Mouse (Mus musculus): ENCODE measurements around the gene Srsf1. TPM values are rescaled to one million over a fixed set of nuclear protein-coding genes. Genes with fewer than 3 reads are reported as not detected.

The Srsf1 gene
- polyA plus RNA-seq, 1 experiment from 2014 or later, result 337 TPM

GRCm38 (mm10) chr11:88067586-88068410, 20.6 kb downstream of the Srsf1 start, which contains the start of gene Vezf1:
Gene Vezf1, plus strand, starts transcription at chr11:88068279.
- peak within 1 kb of the TSS; percentile 100 for H3K27ac ChIP-seq
- WGBS, result 1% methylated on average over 71 of the region's 81 CpGs
- H3K27me3 ChIP-seq (ENCODE audit: insufficient read depth, poor library complexity, severe bottlenecking), result no peaks in the 10 kb centered on the region
- H3K36me3 ChIP-seq, result peaks cover under 1% of the 10 kb centered on the region
- H3K4me1 ChIP-seq (replicated peaks), result peaks cover 45% of the 10 kb centered on the region
- no peaks in the 10 kb centered on the region for H3K9me3 ChIP-seq
- peak within 1 kb of the TSS; percentile 99 for H3K4me3 ChIP-seq
- DNase-seq (ENCODE audit: low spot score), result peak; percentile 85

GRCm38 (mm10) chr11:88068411-88069245, 21.5 kb downstream of the Srsf1 start:
- H3K4me3 ChIP-seq, result peak overlapping the region; percentile 99
- peaks cover 53% of the 10 kb centered on the region for H3K4me1 ChIP-seq (replicated peaks)
- peak; percentile 72 for DNase-seq (ENCODE audit: low spot score)
- peaks cover 9% of the 10 kb centered on the region for H3K36me3 ChIP-seq
- H3K27me3 ChIP-seq (ENCODE audit: insufficient read depth, poor library complexity, severe bottlenecking), result no peaks in the 10 kb centered on the region
- H3K27ac ChIP-seq, result peak overlapping the region; percentile 100
- no peaks in the 10 kb centered on the region for H3K9me3 ChIP-seq
- under 1% methylated on average over 91 of the region's 92 CpGs for WGBS

GRCm38 (mm10) chr11:88069246-88069570, 22.0 kb downstream of the Srsf1 start:
- Histone ChIP-seq H3K4me1 (replicated peaks) (peaks cover 57% of the 10 kb centered on the region), H3K36me3 (peaks cover 15% of the 10 kb centered on the region), H3K27me3 (ENCODE audit: insufficient read depth, poor library complexity, severe bottlenecking) (no peaks in the 10 kb centered on the region), H3K9me3 (no peaks in the 10 kb centered on the region), H3K27ac (peak overlapping the region; percentile 100), H3K4me3 (peak overlapping the region; percentile 99)
- no peak for DNase-seq (ENCODE audit: low spot score)
- 0% methylated on average over 12 of the region's 12 CpGs for WGBS

- Histone ChIP-seq H3K9me3 (no peaks in the 10 kb centered on the region), H3K4me1 (replicated peaks) (peaks cover 69% of the 10 kb centered on the region), H3K27ac (peak overlapping the region; percentile 100), H3K4me3 (peak overlapping the region; percentile 99), H3K36me3 (peaks cover 26% of the 10 kb centered on the region), H3K27me3 (ENCODE audit: insufficient read depth, poor library complexity, severe bottlenecking) (no peaks in the 10 kb centered on the region)
- 43% methylated on average over 4 of the region's 4 CpGs for WGBS
- DNase-seq (ENCODE audit: low spot score), result no peak
Observed at GRCm38 (mm10) chr11:88070392-88070791, 23.2 kb downstream of the Srsf1 start.

GRCm38 (mm10) chr11:88071113-88071512, 23.9 kb downstream of the Srsf1 start:
- Histone ChIP-seq H3K27ac (peak overlapping the region; percentile 100; the same call in 1 of the 2 replicates), H3K27me3 (ENCODE audit: insufficient read depth, poor library complexity, severe bottlenecking) (no peaks in the 10 kb centered on the region), H3K9me3 (no peaks in the 10 kb centered on the region), H3K36me3 (peaks cover 33% of the 10 kb centered on the region), H3K4me1 (replicated peaks) (peaks cover 74% of the 10 kb centered on the region), H3K4me3 (peak overlapping the region; percentile 99)
- DNase-seq (ENCODE audit: low spot score), result no peak
- WGBS, result 55% methylated on average over 5 of the region's 5 CpGs

- no peaks in the 10 kb centered on the region for H3K27me3 ChIP-seq (ENCODE audit: insufficient read depth, poor library complexity, severe bottlenecking)
- 87% methylated on average over 14 of the region's 14 CpGs for WGBS
- H3K4me1 ChIP-seq (replicated peaks), result peaks cover 59% of the 10 kb centered on the region
- no peak for DNase-seq (ENCODE audit: low spot score)
- no peaks in the 10 kb centered on the region for H3K9me3 ChIP-seq
- H3K4me3 ChIP-seq, result no peak overlapping the region; the same call in 1 of the 2 replicates
- H3K36me3 ChIP-seq, result peaks cover 56% of the 10 kb centered on the region
- H3K27ac ChIP-seq, result no peak overlapping the region
Observed at GRCm38 (mm10) chr11:88073343-88073875, 26.2 kb downstream of the Srsf1 start.

- Histone ChIP-seq H3K36me3 (peaks cover 79% of the 10 kb centered on the region), H3K4me3 (no peak overlapping the region), H3K27ac (no peak overlapping the region), H3K27me3 (ENCODE audit: insufficient read depth, poor library complexity, severe bottlenecking) (no peaks in the 10 kb centered on the region), H3K4me1 (replicated peaks) (peaks cover 50% of the 10 kb centered on the region), H3K9me3 (no peaks in the 10 kb centered on the region)
- DNase-seq (ENCODE audit: low spot score), result no peak
- 52% methylated on average over 1 of the region's 1 CpGs for WGBS
Observed at GRCm38 (mm10) chr11:88075701-88076100, 28.5 kb downstream of the Srsf1 start.

- DNase-seq (ENCODE audit: low spot score), result no peak
- Histone ChIP-seq H3K4me1 (replicated peaks) (peaks cover 43% of the 10 kb centered on the region), H3K27ac (no peak overlapping the region), H3K27me3 (ENCODE audit: insufficient read depth, poor library complexity, severe bottlenecking) (no peaks in the 10 kb centered on the region), H3K4me3 (no peak overlapping the region), H3K9me3 (no peaks in the 10 kb centered on the region), H3K36me3 (peaks cover 86% of the 10 kb centered on the region)
- WGBS, result 92% methylated on average over 1 of the region's 1 CpGs
Observed at GRCm38 (mm10) chr11:88076394-88076793, 29.2 kb downstream of the Srsf1 start.

GRCm38 (mm10) chr11:88083699-88084098, 36.5 kb downstream of the Srsf1 start:
- DNase-seq (ENCODE audit: low spot score), result no peak
- 80% methylated on average over 6 of the region's 6 CpGs for WGBS
- Histone ChIP-seq H3K27ac (no peak overlapping the region), H3K27me3 (ENCODE audit: insufficient read depth, poor library complexity, severe bottlenecking) (no peaks in the 10 kb centered on the region), H3K4me3 (no peak overlapping the region), H3K36me3 (peaks cover 72% of the 10 kb centered on the region), H3K4me1 (replicated peaks) (peaks cover 28% of the 10 kb centered on the region), H3K9me3 (no peaks in the 10 kb centered on the region)

GRCm38 (mm10) chr11:88086737-88087627, 39.8 kb downstream of the Srsf1 start:
- peak; percentile 93 for DNase-seq (ENCODE audit: low spot score)
- Histone ChIP-seq H3K27ac (peak overlapping the region; percentile 83), H3K9me3 (no peaks in the 10 kb centered on the region), H3K36me3 (peaks cover 39% of the 10 kb centered on the region), H3K27me3 (ENCODE audit: insufficient read depth, poor library complexity, severe bottlenecking) (no peaks in the 10 kb centered on the region), H3K4me3 (peak overlapping the region; percentile 49), H3K4me1 (replicated peaks) (peaks cover 42% of the 10 kb centered on the region)
- 8% methylated on average over 25 of the region's 25 CpGs for WGBS

GRCm38 (mm10) chr11:88089150-88089549, 42.0 kb downstream of the Srsf1 start:
- WGBS, result 69% methylated on average over 5 of the region's 5 CpGs
- H3K4me1 ChIP-seq (replicated peaks), result peaks cover 40% of the 10 kb centered on the region
- H3K9me3 ChIP-seq, result no peaks in the 10 kb centered on the region
- H3K27ac ChIP-seq, result peak overlapping the region; percentile 14
- H3K27me3 ChIP-seq (ENCODE audit: insufficient read depth, poor library complexity, severe bottlenecking), result no peaks in the 10 kb centered on the region
- DNase-seq (ENCODE audit: low spot score), result no peak
- H3K36me3 ChIP-seq, result peaks cover 18% of the 10 kb centered on the region
- H3K4me3 ChIP-seq, result no peak overlapping the region

GRCm38 (mm10) chr11:88090293-88090692, 43.1 kb downstream of the Srsf1 start:
- Histone ChIP-seq H3K4me1 (replicated peaks) (peaks cover 40% of the 10 kb centered on the region), H3K9me3 (no peaks in the 10 kb centered on the region), H3K27me3 (ENCODE audit: insufficient read depth, poor library complexity, severe bottlenecking) (no peaks in the 10 kb centered on the region), H3K4me3 (no peak overlapping the region), H3K27ac (no peak overlapping the region), H3K36me3 (peaks cover 9% of the 10 kb centered on the region)
- WGBS, result 77% methylated on average over 5 of the region's 5 CpGs
- no peak for DNase-seq (ENCODE audit: low spot score)

All from hindbrain, embryonic 10.5 days (tissue).